Mouse (Mus musculus): ENCODE results near the gene Thsd4.

DNA sequence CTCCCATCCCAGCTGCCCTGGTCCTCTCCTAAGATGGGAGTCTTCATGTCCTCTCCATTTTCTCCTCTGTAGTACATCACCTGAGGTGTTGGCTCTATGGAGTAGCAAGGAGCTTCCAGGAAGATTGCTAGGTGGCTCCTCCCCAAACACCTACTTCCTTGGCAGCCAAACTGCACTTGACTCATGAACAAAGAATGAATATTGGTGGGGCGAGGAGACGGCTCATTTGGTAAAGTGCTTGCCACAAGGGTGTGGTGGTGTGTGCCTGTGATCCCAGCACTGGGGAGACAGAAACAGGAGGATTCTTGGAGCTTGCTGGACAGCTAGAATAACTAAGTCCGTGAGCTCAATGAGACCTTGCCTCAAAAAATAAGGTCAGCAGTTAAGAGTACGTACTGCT, 128.9 kb downstream of the Thsd4 start:
- no peak for TF ChIP-seq POLR2A (IDR thresholded peaks at IDR 0.05; ENCODE audit: extremely low read depth, insufficient read depth, low read length)
- no peak for TF ChIP-seq CTCF (IDR thresholded peaks at IDR 0.05; ENCODE audit: extremely low read depth, insufficient read depth, low read length)

Measured in cortical plate, adult 2 months (tissue).